Mouse (Mus musculus) kidney, embryonic 16.5 days (tissue): ENCODE measurements at regions not wholly inside any gene's neighbourhood (a gene's known extent, or its start where the extent isn't known, plus 50 kb on each side); places are given as distances from the start of the nearest gene placed in this dataset.
"Not testable (repeated sequence)": the region's sequence is repeated elsewhere in the genome, so short reads cannot be mapped to it uniquely, and the experiment has no call there.

Experiments
- ATAC-seq: fragments of 200-750 bp; cut with Nextera tagmentation; 2 replicates; pipeline ENCODE4 v1.8.0; 2017; ENCODE audit warnings: moderate TSS enrichment; ENCODE audit not compliant: low FRiP score, low TSS enrichment
- H3K27ac ChIP-seq: fragments of 300-500 bp; sonication (generic); 2 replicates; pipeline ENCODE4 v1.5.1; 2014; ENCODE audit warnings: low read length
- H3K27me3 ChIP-seq: fragments of 300-500 bp; sonication (generic); 2 replicates; pipeline ENCODE4 v1.6.1; 2014; ENCODE audit warnings: low read length, control low read depth, mixed read lengths; ENCODE audit not compliant: insufficient read depth
- H3K36me3 ChIP-seq: fragments of 300-500 bp; sonication (generic); 2 replicates; pipeline ENCODE4 v1.6.1; 2014; ENCODE audit warnings: low read length, control low read depth, mixed read lengths; ENCODE audit not compliant: insufficient read depth
- H3K4me1 ChIP-seq: fragments of 300-500 bp; sonication (generic); 2 replicates; pipeline ENCODE4 v1.6.1; 2014; ENCODE audit warnings: low read length, control low read depth, mixed read lengths; ENCODE audit not compliant: insufficient read depth
- H3K4me2 ChIP-seq: fragments of 300-500 bp; sonication (generic); replicated peaks from 2 replicates; pipeline ENCODE4 v1.6.1; 2014; ENCODE audit warnings: low read depth, low read length
- H3K4me3 ChIP-seq: fragments of 300-500 bp; sonication (generic); 2 replicates; pipeline ENCODE4 v1.5.1; 2014; ENCODE audit warnings: mild to moderate bottlenecking, low read length
- H3K9ac ChIP-seq: fragments of 300-500 bp; sonication (generic); replicated peaks from 2 replicates; pipeline ENCODE4 v1.6.1; 2014; ENCODE audit warnings: low read length
- H3K9me3 ChIP-seq: fragments of 300-500 bp; sonication (generic); 2 replicates; pipeline ENCODE4 v1.6.1; 2016; ENCODE audit warnings: low read length, control low read depth
- WGBS: fragments of 180-500 bp; shearing (Covaris S2); extraction: QIAGEN DNeasy Blood & Tissue Kit; methylation state at CpG from one replicate; pipeline ENCODE4 v1.1.7; 2014; 5-methylcytosine and 5-hydroxymethylcytosine counted together

DNA sequence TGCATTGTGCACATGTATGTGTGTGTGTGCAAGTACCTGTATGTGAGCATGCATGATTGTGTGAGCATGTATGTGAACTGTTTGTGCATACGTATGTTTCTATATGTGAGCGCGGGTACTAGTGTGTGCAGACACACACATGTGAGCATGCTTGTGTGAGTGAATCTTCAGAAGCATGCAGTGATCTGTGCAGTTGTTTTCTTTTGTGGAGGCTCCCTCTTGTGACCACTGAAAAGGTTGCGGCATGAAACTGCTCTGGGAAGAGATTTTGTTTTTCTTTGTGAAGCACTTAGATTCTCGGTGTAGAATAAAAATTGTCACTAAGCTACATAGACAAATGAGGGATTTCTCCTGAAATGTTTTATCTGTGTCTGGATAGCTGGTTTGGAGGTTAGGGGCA lies 189.2 kb upstream of the Rapgef5 start:
- not testable (repeated sequence) for ATAC-seq, H3K36me3 ChIP-seq, H3K4me2 ChIP-seq, H3K4me3 ChIP-seq, H3K27me3 ChIP-seq, H3K9me3 ChIP-seq, H3K4me1 ChIP-seq, H3K27ac ChIP-seq, H3K9ac ChIP-seq
- WGBS: 57% methylated on average over 4 of the region's 5 CpGs

DNA sequence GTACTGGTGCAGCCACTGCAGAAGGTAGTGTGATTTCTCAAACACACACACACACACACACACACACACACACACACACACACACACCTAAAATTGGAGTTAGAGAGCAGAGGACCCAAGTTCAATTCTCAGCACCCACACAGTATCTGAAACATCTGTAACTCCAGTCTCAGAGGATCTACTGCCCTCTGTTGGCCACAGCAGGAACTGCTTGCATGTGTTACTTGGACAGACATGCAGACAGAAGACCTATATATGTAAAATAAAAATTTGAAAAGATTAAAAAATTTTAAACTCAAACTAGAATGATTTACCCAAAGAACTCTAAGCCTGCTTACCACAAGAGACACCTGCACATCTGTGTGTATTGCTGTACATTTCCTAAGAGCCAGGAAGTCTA lies 185.9 kb upstream of the Rapgef5 start:
- ATAC-seq: no peak
- H3K9ac ChIP-seq: no peak overlapping the region
- H3K4me1 ChIP-seq: no peaks in the 10 kb centered on the region
- 0 out of 2 replicates have a peak, but pooled peaks cover 5% of the 10 kb centered on the region for H3K9me3 ChIP-seq
- H3K4me3 ChIP-seq: no peak overlapping the region
- H3K27me3 ChIP-seq: no peaks in the 10 kb centered on the region
- no peaks in the 10 kb centered on the region for H3K36me3 ChIP-seq
- H3K4me2 ChIP-seq: no peak overlapping the region
- H3K27ac ChIP-seq: no peak overlapping the region

DNA sequence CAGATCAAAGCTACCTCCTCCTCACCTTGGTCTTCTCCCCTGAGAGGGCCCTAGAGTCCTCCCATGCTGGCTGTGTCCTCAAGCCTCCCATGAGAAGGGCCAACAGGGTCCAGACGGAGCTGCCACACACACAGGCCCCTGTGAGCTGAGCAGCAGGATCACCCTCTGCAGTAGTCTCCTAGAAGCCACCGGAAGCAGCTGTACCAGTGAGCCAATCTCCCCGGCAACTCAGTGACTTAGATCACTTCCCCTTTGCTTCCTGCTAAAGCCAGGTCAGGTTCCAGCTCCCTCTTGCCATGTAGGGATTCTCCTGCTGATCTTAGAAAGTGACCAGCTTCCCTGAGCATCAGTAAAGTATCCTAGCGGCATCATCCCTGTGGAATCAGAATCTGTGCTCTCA lies 179.4 kb upstream of the Rapgef5 start:
- no peaks in the 10 kb centered on the region for H3K9me3 ChIP-seq
- no peak for ATAC-seq
- H3K27ac ChIP-seq: no peak overlapping the region
- no peak overlapping the region for H3K4me3 ChIP-seq
- no peaks in the 10 kb centered on the region for H3K36me3 ChIP-seq
- peaks cover 6% of the 10 kb centered on the region; the same call in 1 of the 2 replicates for H3K4me1 ChIP-seq
- no peak overlapping the region for H3K9ac ChIP-seq
- WGBS: 66% methylated on average over 4 of the region's 4 CpGs
- no peak overlapping the region for H3K4me2 ChIP-seq
- no peaks in the 10 kb centered on the region for H3K27me3 ChIP-seq

DNA sequence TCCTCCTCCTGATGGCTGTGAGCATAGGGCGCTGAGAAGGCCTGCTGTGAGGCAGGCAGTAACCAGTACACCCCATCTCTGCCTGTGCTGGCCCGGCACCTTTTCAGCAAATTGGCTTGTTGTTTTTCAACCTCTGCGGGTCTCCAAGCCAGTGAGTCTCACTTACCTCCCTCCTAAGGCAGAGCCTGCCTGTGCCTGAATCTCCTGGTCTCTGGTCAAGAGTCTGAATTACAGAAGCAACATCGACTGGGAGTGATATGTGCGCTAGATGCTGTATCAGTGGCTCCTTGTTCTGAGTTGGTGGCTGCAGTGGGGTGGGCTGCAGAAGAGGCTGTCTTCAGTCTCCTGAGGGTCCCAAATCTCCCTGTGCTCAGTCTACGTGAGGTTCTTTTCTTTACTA lies 174.0 kb upstream of the Rapgef5 start:
- H3K4me2 ChIP-seq: no peak overlapping the region
- WGBS: 34% methylated on average over 6 of the region's 6 CpGs
- no peak for ATAC-seq

DNA sequence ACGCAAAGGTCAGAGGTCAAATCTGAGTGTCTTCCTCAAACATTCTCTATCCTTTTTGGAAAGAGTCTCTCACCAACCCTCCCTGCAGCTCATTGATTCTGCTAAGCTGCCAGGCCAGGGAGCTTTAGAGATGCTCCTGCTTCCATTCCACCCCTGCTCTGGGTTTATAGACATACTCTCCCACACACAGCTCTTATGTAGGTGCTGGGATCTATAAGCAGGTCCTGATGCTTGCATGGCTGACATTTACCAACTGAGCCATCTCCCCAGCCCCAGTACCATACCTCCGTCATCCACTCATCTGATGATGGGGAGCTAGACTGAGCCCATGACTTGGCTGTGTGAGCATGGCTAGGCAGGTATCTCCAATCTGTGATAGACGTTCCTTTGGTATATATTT lies 173.2 kb upstream of the Rapgef5 start:
- Histone ChIP-seq H3K4me1 (peaks cover 9% of the 10 kb centered on the region; the same call in 1 of the 2 replicates), H3K9me3 (no peaks in the 10 kb centered on the region), H3K4me2 (no peak overlapping the region), H3K27ac (no peak overlapping the region), H3K9ac (no peak overlapping the region), H3K4me3 (no peak overlapping the region), H3K36me3 (no peaks in the 10 kb centered on the region), H3K27me3 (no peaks in the 10 kb centered on the region)
- 87% methylated on average over 3 of the region's 3 CpGs for WGBS
- ATAC-seq: no peak

More for the DNA sequence above, 174.0 kb upstream of the Rapgef5 start:
- H3K9ac ChIP-seq: no peak overlapping the region
- H3K4me3 ChIP-seq: no peak overlapping the region
- peaks cover 9% of the 10 kb centered on the region; the same call in 1 of the 2 replicates for H3K4me1 ChIP-seq
- no peaks in the 10 kb centered on the region for H3K9me3 ChIP-seq
- no peak overlapping the region for H3K27ac ChIP-seq
- H3K36me3 ChIP-seq: no peaks in the 10 kb centered on the region
- H3K27me3 ChIP-seq: no peaks in the 10 kb centered on the region

DNA sequence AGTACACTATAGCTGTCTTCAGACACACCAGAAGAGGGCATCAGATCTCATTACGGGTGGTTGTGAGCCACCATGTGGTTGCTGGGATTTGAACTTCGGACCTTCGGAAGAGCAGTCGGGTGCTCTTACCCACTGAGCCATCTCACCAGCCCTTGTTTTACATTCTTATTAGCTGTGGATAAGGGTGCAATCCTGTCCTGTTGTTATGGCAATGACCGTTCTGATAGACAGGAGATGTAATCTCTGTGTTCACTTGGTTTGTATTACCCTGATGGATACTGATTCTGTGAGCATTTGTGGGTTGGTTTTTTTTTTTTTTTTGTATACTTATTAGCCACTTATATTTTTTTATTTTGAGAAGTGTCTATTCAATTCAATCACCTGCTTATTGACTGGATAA lies 172.7 kb upstream of the Rapgef5 start:
- not testable (repeated sequence) for H3K36me3 ChIP-seq, H3K4me2 ChIP-seq, H3K27me3 ChIP-seq, H3K9me3 ChIP-seq, H3K4me3 ChIP-seq, H3K9ac ChIP-seq, H3K4me1 ChIP-seq, ATAC-seq, H3K27ac ChIP-seq
- 90% methylated on average over 4 of the region's 5 CpGs for WGBS

DNA sequence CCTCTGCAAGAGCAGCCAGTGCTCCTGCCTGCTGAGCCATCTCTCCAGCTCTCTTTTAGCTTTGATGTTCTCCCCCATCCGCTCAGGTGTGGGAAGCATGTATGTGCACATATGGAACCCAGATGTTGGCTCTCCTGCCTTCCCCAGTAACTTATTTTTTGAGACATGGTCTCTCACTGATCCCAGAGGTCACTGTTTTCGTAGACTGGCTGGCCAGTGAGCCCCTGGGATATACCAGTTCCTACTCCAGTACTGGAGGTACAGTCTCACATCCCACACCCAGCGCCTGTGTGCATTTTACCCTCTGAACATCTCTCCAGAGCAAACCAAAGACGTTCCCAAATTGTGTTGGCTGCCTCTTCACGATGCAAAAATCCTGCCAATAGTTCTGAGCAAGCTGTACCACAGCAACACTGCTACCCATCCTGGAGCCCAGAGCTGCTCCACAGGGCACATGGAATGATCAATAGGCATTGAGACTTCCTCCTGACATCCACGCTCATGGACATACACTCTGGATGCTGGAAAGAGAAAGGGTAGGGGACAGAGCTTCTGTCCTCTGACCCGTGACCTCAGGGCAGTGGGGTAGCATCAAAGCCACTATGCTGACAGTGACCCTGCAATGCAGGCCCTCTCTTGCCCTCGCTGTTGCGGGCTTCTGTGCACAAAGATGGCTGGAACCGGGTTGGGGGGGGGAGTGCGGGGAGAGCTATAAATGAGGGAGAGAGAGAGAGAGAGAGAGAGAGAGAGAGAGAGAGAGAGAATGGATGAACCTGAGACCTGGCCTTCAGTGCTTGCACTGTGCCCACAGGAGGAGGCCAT lies 171.8 kb upstream of the Rapgef5 start:
- 52% methylated on average over 11 of the region's 11 CpGs for WGBS
- Histone ChIP-seq H3K27me3 (no peaks in the 10 kb centered on the region), H3K9ac (no peak overlapping the region), H3K4me2 (no peak overlapping the region), H3K4me1 (peaks cover 9% of the 10 kb centered on the region; the same call in 1 of the 2 replicates), H3K27ac (no peak overlapping the region), H3K36me3 (no peaks in the 10 kb centered on the region), H3K4me3 (no peak overlapping the region), H3K9me3 (no peaks in the 10 kb centered on the region)
- no peak for ATAC-seq

DNA sequence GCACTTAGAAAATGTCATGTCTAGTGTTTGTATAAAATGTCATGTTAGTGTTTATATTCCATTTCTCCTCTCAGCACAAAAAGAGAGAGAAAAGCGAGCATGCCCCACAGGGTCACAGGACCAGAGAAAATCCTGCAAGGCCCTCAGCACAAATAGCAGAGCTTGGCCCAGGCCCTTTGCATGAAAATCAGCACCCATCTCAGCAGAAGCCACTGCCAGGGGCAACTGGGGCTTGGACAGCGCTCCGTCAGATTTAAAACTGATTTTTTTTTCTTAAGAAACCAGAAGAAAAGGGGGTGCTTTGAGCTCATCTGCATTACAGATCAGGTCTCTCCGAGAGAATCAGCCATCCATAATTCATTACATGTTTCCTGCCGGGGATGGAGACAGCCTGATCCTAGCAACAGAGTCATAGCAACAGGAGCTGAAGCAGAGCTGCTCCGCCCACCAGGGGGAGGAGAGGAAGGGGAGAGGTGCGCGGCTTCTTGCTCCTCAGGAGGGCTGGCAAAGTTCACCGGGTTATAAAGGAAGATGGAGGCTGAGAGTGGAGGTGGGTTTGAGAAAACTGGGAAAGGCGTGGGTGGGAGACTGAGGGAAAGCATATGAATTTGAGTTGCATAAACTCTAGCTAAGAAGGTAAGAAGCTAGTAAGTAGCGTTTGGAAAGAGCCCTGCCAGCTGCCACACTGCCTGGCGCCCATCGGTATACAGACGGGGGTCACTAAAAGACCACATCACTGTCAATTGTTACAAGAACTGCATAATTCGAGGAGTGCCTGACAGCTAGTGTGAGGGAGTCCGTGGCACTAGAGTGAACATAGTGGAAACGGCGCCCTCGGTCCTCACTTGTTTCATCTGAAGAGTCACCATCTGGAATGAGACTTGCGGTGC lies 170.9 kb upstream of the Rapgef5 start:
- Histone ChIP-seq H3K4me2 (peak overlapping the region; percentile 3), H3K36me3 (no peaks in the 10 kb centered on the region), H3K4me3 (no peak overlapping the region), H3K27ac (no peak overlapping the region), H3K9me3 (no peaks in the 10 kb centered on the region), H3K9ac (no peak overlapping the region), H3K27me3 (no peaks in the 10 kb centered on the region), H3K4me1 (peaks cover 9% of the 10 kb centered on the region; the same call in 1 of the 2 replicates)
- WGBS: 28% methylated on average over 20 of the region's 20 CpGs
- peak; percentile 77; the same call in 1 of the 2 replicates for ATAC-seq

DNA sequence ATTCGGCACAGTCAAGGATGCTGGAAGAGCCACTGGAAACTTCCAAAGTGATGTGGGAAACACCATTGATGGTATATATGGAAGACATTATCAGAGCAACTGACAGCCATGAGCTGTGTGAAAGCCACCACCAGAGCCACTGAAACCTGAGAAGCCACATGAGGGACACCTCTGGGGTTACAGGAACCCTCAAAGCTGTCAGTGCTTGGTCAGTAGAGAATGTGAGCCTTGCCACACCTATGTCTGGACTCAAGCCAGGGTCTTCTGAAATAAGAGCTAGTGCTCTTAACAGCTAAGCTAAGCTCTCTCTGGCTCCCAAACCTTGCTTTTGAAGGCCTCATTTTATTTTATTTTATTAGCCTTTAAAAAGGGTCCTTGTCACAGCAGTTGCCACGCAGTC lies 170.2 kb upstream of the Rapgef5 start:
- peaks cover 4% of the 10 kb centered on the region; the same call in 1 of the 2 replicates for H3K4me1 ChIP-seq
- H3K9ac ChIP-seq: no peak overlapping the region
- no peak overlapping the region for H3K27ac ChIP-seq
- H3K36me3 ChIP-seq: no peaks in the 10 kb centered on the region
- 81% methylated on average over 2 of the region's 2 CpGs for WGBS
- H3K4me2 ChIP-seq: no peak overlapping the region
- H3K27me3 ChIP-seq: no peaks in the 10 kb centered on the region
- no peak for ATAC-seq
- no peak overlapping the region for H3K4me3 ChIP-seq
- H3K9me3 ChIP-seq: no peaks in the 10 kb centered on the region

DNA sequence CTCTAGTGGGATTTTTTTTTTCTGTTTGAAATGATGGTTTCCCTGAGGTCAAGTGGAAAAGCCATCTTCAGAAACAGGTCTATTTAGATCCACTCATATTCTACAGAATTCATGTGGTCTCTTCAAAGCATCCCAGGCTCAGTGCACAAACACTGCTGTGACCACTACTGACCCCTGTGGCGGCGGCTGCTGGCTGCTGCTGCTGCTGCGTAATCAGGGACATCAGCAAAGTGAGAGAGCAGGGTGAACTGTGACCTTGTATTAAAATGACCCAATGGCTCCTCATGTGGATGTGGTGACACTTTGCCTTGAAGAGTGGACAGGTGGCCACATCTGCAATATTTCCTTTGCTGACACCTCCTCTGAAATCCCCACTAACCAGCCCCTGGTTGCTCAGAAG lies 169.1 kb upstream of the Rapgef5 start:
- ATAC-seq: no peak
- 51% methylated on average over 3 of the region's 3 CpGs for WGBS
- Histone ChIP-seq H3K27me3 (no peaks in the 10 kb centered on the region), H3K4me2 (no peak overlapping the region), H3K4me1 (peaks cover 3% of the 10 kb centered on the region; the same call in 1 of the 2 replicates), H3K4me3 (no peak overlapping the region), H3K36me3 (no peaks in the 10 kb centered on the region), H3K9me3 (no peaks in the 10 kb centered on the region), H3K27ac (no peak overlapping the region), H3K9ac (no peak overlapping the region)
